ENCODE assay signal across 25 mouse cellular contexts in genomic region chr9:76318302-76318701, GRCm38 (mm10). TPM values are rescaled to one million over a fixed set of nuclear protein-coding genes. Genes with fewer than 3 reads are reported as not detected.
A peak's percentile ranks its signal among the peaks of the same experiment; 100 is the strongest.
DNase-seq lines count a peak whose midpoint lies in the region; ATAC-seq lines count a peak whose summit lies in the region.
"Had no signal": no experiment of that assay in that cellular context is flagged by ENCODE, and none has a peak within 500 bp of the region (broad histone marks: within the 10 kb centered on the region; RNA-seq: fewer than 3 reads in every experiment).

No protein-coding gene starts in this region.

- peak; percentile 71 for ATAC-seq in neutrophil, adult 5-6 weeks (ENCODE audit: extremely low read depth, insufficient number of reproducible peaks, low FRiP score, poor library complexity, severe bottlenecking)
- no peak for ATAC-seq in erythroblast, adult 5-6 weeks (replicated peaks; ENCODE audit: low FRiP score, poor library complexity, severe bottlenecking)
- no peak for ATAC-seq in CD4-positive, CD25-positive, alpha-beta regulatory T cell, adult 4 months
- ATAC-seq: activated CD4-positive, CD25-positive, alpha-beta regulatory T cell, adult 4 months; Patski had no signal

- H3K27me3 ChIP-seq in splenic B cell, adult 2 months (ENCODE audit: control insufficient read depth, insufficient read depth, low read length, poor library complexity, severe bottlenecking), result no peaks in the 10 kb centered on the region; the same call in 1 of the 2 replicates
- H3K27me3 ChIP-seq: CH12.LX had no signal

- intact Hi-C loops in heart, postnatal 25 days (cut with DNase I), result no loop called here

- DNase-seq in A20 (ENCODE audit: low read depth, low spot score), result peak; percentile 41
- DNase-seq in B cell, adult 2 months, result peak; percentile 30 to 33
- DNase-seq in splenic B cell, adult 2 months (ENCODE audit: low read depth, low spot score), result peak; percentile 67
- no peak for DNase-seq in adrenal gland, postnatal 25 days
- DNase-seq in heart, postnatal 25 days (ENCODE audit: low spot score), result no peak
- DNase-seq: adrenal gland, adult 2 months; adrenal gland, adult 8-10 months; adrenal gland, postnatal 10 days; adrenal gland, postnatal 14 days; adrenal gland, postnatal 36 days; cerebellum, adult 11 months; cerebellum, adult 11-12 months; cerebellum, adult 18-20 months; cerebellum, adult 2 months; cerebellum, adult 8-10 months; cerebellum, adult 9-10 months had no signal

- H3K36me3 ChIP-seq in splenic B cell, adult 2 months (ENCODE audit: control insufficient read depth, insufficient read depth, low read length, poor library complexity, severe bottlenecking), result no peaks in the 10 kb centered on the region
- H3K36me3 ChIP-seq: G1E had no signal

RNA-seq across cellular contexts. Expression of gene Hcrtr2, which starts 5.4 kb away (rescaled TPM):
- 7.4 and 8.5 TPM in 2 replicates for total RNA-seq in neutrophil, adult 5-6 weeks (2017)
- total RNA-seq in erythroblast, adult 5-6 weeks (2015; ENCODE audit: low replicate concordance), result not detected in 2 replicates
- not detected in 2 replicates for total RNA-seq in erythroblast, adult 5-6 weeks (2017; ENCODE audit: low replicate concordance)
- 0.82 and 1.00 TPM in 2 replicates for total RNA-seq in adrenal gland, postnatal 25 days (2021)
- not detected for polyA plus RNA-seq in CD4-positive, CD25-positive, alpha-beta regulatory T cell, adult 4 months (2017; shearing (Covaris generic))
- not detected for total RNA-seq in heart, postnatal 25 days (2021)
- total RNA-seq: CH12.LX, MEL had no signal
- polyA plus RNA-seq: activated CD4-positive, CD25-positive, alpha-beta regulatory T cell, adult 4 months; C2C12; G1E; Patski had no signal

Comparison
In these comparisons a context has a peak if more than half of its experiments do, and no peak if none do; other contexts are left out.
1. DNase-seq: peak in A20 (single experiment), B cell, adult 2 months (2 of 2) and splenic B cell, adult 2 months (single experiment); none in adrenal gland, postnatal 25 days (single experiment) and heart, postnatal 25 days (single experiment).